Mouse (Mus musculus) heart, postnatal 25 days (tissue): ENCODE results near the gene Nr1d2. TPM values are rescaled to one million over a fixed set of nuclear protein-coding genes. Genes with fewer than 3 reads are reported as not detected.
"Not testable (repeated sequence)": the region's sequence is repeated elsewhere in the genome, so short reads cannot be mapped to it uniquely, and the experiment has no call there.

Experiments
- DNase-seq: peaks from one replicate; pipeline ENCODE4 v3.0.0; 2022; ENCODE audit warnings: low spot score
- intact Hi-C: fragments of 180-260 bp; cut with DNase I; formaldehyde crosslinking; loops from one replicate; pipeline ENCODE4 v1.15.1; 2025
- microRNA-seq: library from miRNA; unstranded; fragments of <30 nt; microRNA quantifications from one replicate; pipeline ENCODE4 v1.2.0, GENCODE M21; 2022
- total RNA-seq, 2 experiments: library from RNA; stranded (reverse); gene quantifications; 2 replicates each; pipeline ENCODE4 v1.2.3; 2021

Nr1d2 gene
- total RNA-seq, 2 experiments from 2014 or later, result 43.3 to 115 TPM

DNA sequence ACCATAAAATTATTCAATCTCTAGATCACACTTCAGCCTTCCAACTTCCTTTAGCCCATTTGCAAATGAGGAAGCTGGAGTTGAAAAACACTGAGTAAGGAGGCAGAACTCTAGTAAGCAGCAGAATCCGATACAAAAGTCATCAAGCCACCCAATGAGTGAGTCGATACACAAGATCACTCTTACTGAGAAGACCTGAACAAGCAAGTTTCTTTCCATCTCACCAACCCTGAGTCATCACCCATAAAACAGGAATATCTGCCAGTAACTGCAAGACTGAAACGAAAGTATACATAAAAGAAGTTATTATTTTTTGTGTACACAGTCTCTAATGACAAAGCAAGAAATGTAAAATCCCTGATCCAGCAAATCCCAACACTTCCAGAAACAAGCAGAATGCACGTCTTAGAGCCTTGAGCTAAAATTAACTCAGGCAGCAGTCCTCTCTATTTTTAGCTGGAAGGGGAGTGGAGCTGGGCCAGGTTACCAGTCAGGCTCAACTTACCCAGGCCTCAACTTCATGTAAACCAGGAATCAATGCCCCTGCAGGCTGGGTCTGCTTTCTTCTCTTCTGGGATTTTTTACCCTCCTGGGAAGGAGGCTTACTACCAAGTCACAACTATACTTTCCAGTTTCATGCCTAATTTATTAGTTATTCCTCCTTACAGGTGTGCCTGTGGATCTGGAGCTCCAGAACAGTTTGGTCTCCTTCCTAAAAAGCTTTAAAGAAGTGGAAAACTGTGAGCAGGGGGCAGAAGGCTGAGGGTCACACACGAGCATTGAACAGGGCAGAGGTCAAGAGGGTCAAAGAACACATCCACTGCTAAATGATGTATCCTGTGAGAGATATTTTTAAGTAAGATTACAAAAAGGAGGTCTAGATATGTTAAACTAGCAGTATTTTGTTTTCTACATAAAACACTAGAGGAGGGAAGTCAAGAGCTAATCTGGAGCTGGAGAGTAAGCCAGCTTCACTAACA, 4.7 kb downstream of the Nr1d2 start:
- intact Hi-C loops, result no loop called here
- DNase-seq, result no peak

DNA sequence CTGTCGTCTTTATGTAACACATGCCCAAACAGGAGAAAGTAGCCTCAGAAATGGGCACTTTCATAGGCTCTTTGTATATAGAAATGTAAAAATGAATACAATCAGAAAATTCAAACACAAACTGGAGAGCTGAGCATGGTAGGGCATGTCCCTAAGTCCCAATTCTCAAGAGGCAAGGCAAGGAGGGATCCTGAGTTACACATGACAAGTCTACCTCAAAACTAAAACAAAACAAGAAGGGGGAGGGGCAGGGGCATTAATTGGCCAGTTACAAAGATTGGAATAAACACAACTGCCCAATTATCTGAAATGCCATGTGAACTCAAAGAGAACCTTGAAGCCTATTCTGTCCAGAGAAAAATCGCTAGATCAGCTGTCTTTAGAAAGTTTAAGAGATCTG, 5.9 kb downstream of the Nr1d2 start:
- intact Hi-C loops, result no loop called here
- no peak for DNase-seq

DNA sequence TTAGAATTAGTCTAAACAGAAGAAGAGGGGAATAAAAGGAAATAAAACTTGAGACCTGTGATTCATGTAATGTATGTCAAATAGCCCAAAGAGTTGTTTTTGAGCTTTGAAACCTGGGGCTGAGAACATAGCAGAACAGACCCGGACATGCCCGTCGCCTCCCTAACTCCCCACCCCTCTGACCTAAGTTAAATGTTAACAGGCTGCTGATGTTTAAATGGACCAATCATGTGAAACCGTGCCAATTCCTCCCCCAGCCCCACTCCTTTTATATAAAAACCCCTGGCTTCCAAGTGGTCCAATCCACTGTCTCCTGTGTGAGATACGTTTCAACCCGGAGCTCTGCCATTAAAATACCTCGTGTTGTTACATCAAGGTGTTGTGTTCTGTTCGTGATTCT, 7.1 kb downstream of the Nr1d2 start:
- intact Hi-C loops, result not testable (repeated sequence)

DNA sequence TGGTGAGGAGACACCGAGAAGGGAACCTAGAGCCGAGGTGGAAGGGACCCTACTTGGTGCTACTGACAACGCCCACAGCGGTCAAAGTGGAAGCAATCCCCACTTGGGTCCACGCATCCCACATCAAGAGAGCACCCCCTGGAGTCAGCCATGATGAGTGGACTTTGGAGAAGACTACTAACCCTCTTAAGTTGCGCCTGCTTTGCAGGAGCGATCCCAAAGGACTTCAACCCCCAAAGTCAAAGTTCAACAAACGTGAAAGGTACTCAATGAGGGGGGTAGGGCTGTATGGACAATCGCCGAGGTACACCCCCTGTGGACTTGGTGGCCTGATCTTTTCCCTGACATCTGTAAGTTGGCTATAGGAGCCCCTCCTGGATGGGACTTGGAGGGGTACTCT, 9.2 kb downstream of the Nr1d2 start:
- DNase-seq, intact Hi-C loops: not testable (repeated sequence)

More for the DNA sequence above, 7.1 kb downstream of the Nr1d2 start:
- DNase-seq, result not testable (repeated sequence)

DNA sequence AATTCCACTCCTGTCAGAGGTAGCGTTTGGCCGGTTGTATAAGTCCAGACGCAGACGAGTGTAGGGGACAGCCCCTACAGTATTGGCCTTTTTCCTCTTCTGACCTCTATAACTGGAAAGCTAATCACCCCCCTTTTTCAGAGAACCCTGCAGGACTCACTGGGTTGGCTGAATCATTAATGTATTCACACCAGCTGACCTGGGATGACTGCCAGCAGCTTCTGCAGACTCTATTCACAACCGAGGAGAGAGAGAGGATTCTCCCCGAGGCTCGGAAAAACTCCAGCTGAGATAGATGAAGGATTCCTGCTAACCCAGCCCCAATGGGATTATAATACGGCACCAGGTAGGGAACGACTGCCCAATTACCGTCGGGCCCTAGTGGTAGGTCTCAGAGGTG, 12.7 kb downstream of the Nr1d2 start:
- DNase-seq, intact Hi-C loops: not testable (repeated sequence)

DNA sequence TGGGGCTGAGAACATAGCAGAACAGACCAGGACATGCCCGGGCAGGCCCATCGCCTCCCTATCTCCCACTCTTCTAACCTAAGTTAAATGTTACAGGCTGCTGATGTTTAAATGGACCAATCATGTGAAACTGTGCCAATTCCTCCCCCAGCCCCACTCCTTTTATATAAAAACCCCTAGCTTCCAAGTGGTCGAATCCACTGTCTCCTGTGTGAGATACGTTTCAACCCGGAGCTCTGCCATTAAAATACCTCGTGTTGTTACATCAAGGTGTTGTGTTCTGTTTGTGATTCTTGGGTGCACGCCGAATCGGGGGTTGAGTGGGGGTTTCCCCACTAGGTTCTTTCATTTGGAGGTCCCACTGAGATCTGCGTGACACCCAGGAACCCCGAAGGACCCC, 13.5 kb downstream of the Nr1d2 start:
- DNase-seq, intact Hi-C loops: not testable (repeated sequence)

DNA sequence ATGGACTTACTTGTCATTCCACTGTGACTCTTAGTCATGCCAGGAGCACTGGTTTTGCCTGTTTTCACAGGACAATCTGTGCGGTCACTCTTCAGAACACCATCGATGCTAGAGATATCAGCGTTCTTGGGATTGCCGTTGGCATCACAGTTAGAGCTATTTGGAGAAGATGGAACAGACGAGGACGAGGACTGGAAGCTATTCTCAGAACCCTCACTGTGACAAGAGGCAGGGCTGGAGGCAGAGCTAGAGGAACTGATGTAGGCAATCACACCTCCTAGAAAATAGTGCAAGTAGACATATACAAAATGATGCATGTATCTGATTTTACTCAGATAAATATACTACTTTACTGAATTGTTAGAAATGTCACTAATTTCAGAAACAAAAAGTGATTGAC, 16.9 kb downstream of the Nr1d2 start:
- intact Hi-C loops, result no loop called here
- DNase-seq, result no peak

DNA sequence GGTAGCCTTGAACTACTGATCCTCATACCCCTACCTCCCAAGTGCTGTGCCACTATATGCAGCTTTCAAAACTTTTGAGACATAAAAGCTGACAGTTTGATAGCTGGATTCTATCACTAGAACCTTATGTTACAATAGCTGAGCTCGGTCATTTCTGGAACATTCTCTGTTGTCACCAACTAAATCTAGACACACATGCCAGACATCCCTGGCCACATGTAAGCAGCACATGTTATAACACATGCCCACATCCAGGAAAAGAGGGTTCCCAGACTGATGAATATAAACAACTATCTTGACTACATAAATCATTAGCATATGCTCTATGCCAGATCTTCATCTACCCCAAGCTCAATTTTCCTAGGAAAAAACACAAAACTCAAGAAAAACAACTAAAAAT, 21.8 kb downstream of the Nr1d2 start:
- intact Hi-C loops, result no loop called here
- no peak for DNase-seq

DNA sequence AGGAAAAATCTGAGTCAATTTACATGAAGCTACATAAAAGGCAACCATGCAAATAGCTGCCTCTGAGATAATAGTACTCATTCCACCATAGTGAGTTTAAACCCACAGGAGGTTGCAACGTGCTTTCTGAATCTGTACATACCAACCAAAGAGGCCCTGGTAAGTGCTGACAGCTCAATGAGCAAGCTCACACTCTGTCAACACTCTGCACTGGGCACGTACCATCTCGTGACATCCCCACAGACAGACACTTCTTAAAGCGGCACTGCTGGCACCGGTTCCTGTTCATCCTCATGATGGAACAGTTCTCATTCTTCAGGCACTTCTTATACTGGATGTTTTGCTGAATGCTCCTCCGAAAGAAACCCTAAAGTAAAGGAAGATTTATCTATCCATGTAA, 22.5 kb downstream of the Nr1d2 start:
- DNase-seq, result no peak
- intact Hi-C loops, result no loop called here

DNA sequence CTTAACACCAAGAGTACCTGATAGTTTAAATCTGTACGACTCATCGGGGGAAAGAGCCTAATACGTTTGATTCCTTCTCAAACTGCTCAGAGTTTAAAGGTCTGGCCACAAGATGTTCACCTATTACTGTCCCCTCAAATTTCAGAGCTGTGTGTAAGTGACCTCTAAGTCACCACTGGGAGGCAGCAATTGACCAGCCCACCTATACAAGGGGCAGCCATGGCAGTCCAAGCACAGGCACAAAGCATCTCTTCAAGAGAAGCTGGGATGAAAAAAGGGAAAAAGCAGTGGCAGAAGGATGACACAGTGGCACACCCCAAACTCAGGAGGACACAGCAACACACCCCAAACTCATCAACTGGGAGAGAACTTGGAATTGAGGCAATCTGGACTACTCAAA, 28.1 kb downstream of the Nr1d2 start:
- no peak for DNase-seq
- intact Hi-C loops, result loop anchor here (5.0 kb wide), 1 partner anchor 72 kb away; no protein-coding TSS in a partner anchor

DNA sequence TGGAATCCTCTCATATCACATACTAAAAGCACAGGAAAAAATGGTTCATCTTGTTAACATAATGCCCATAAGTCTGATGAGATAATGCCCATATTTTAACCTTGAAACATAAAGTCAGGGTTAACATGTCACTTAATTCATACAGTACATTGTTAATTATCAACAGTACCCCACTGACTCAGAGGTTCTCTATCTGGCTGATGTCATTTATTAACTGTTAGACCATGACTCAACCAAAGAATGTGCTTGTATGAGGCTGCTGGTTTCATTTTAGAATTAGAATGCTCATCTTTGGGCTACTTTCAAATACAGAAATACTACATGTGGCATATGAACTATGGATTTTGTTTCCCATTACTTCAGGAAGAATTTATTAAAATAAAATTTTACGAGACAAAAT, 34.6 kb downstream of the Nr1d2 start:
- intact Hi-C loops, DNase-seq: not testable (repeated sequence)

DNA sequence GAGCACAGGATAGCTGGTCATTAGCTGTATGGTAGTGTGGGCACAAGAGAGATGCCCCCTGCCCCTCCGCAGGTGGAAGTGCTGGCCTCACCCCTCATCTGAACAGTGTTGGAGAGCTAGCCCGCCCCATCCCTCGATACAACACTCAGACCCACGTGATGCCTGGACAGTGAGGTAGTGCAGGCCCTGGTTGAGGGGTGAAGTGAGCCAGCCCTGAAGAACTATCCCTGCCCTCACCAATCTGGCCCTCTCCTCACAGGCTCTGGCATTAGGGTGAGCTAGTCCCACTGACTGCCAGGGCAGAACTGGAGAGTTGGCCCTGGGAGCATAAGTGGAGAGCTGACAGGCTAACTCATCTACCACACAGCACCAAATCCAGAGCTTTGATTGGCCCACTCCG, 37.5 kb downstream of the Nr1d2 start:
- intact Hi-C loops, result no loop called here

DNA sequence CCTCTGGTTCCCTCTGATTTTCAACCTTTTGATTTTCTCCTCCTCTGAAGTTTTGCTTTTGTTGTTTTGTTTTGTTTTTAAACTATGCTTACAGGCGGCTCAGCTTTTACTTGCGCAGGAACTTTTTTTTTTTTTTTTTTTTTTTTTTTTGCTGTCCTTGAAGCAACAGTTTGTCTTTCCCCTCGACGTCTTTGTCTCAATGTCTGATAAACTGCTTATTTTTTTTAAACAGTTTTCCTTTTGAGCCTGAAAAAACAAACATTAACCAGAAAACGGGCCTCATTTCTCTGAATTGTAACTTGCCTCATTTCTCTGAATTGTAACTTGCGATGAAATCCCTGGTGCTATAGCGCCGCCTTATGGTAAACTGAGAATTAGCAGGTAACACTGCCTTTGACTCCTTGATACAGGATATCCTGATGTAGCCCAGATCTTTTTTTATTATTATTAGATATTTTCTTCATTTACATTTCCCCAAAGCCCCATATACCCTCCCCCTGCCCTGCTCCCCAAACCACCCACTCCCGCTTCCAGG, 52.0 kb downstream of the Nr1d2 start:
- intact Hi-C loops, result loop anchor here (5.0 kb wide), 1 partner anchor 780 kb away; no protein-coding TSS in a partner anchor
- DNase-seq, result no peak

More for the DNA sequence above, 37.5 kb downstream of the Nr1d2 start:
- DNase-seq, result no peak

DNA sequence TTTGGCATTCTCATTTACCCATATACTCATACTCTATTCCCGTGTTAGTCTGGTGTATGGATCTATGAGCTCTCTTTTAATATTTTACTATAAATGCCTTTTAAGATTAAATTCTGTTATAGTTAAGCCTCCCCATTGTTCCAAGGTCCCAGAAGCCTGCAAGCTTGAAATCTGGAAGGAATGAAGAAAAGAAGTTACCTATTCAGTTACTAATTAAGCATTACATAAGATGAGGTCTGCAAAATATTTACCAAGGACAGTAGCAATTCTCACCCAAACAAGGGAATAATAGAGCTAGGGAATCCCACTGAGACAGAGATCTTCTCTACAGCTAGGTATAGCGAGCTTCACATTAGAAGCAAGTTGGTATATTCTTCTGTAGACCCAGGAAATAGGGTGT, 61.4 kb downstream of the Nr1d2 start:
- DNase-seq, intact Hi-C loops: not testable (repeated sequence)

DNA sequence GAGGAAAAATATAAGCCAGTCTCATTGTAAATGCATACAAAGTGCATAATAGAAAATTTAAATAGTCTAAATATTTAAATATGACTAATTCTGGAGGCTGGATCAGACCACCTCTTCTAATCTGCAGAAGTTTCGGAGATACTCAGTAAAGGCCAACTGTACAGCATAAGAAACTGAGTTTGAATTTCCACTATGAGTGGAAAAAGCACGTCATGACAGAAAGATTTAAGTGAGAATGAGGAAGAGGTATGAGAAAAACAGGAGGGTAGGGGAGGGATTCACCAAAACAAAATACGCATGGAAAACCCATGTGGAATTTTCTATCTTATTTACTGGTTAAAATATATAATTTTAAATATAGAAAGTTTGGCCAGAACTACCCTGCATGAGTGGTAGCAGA, 71.3 kb downstream of the Nr1d2 start:
- intact Hi-C loops, result loop anchor here (5.0 to 10.0 kb wide), 2 partner anchors 513 to 765 kb away; no protein-coding TSS in a partner anchor
- DNase-seq, result no peak

DNA sequence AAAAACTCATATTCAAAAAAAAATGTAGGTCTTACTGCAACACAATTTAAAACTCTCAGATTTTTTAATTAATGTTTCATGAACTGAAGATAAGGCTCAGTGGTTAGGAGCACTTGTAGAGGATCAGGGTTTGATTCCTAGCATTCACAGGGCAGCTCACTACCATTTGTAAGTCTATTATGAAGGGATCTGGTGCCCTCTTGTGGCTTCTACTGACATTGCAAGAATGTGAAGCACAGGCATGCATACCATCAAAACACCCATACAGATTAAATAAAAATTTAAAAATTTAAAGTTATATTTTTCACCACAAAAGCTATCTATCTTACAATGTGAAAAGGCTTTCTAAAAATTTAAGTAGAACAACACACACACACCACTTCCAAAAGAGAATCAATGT, 71.9 kb downstream of the Nr1d2 start:
- intact Hi-C loops, result loop anchor here (5.0 to 10.0 kb wide), 2 partner anchors 512 to 765 kb away; no protein-coding TSS in a partner anchor
- no peak for DNase-seq

Small RNA genes lying within 50 kb of the gene (microRNA-seq; reads per million reads assigned to microRNA genes)
- not detected for gene Gm44469

Other genes with a start within 250 kb of the Nr1d2 start
- 10 to 100 TPM; 36.1 to 37.2 TPM for gene Nkiras1, start 32.0 kb upstream of the Nr1d2 start, total RNA-seq
- 100 to 1,000 TPM; 564 to 583 TPM for gene Rpl15, start 32.3 kb upstream of the Nr1d2 start, total RNA-seq
- 10 to 100 TPM; 35.5 to 44.8 TPM for gene Ube2e1, start 92.7 kb upstream of the Nr1d2 start, total RNA-seq